ENCODE assay signal across 15 mouse cellular contexts in the genomic region with DNA sequence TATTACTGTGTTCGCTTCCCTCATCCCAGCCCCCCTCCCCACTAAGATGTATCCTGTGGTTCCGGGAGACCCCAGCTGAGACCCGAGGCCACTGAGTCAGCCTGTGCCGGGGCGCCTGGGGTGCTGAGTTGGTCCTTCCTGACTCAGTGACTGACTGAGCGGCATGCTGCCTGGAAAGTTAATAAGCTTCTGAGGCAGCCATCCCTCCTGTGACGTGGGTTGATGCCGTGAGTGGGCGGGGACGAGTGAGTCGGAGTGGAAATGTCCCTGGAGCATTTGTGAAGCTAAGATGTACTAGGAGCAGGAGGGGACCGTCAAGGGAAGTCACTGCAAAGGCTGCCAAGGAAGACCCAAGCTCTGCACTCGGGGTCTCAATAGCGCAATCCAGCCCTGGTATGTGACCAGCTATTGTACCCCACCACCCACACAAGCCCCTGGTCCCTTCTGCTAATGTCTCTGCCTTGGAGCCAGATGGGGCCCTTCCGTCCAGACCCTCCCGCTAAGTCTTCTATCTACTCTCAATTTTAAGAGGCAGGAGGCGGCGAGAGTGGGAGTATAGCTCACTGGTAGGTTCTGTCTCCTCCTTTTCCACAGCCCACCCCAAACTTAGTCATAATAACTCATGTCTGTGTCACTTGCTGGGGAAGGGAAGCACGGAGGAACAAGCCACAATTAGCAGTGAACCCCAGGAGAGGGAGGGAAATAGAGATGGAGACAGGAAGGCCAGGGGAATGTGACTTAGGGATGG. TPM values are rescaled to one million over a fixed set of nuclear protein-coding genes. Genes with fewer than 3 reads are reported as not detected.
DNase-seq lines count a peak whose midpoint lies in the region; ATAC-seq and TF ChIP-seq lines count a peak whose summit lies in the region.
"Had no signal": no experiment of that assay in that cellular context is flagged by ENCODE, and none has a peak within 500 bp of the region (broad histone marks: within the 10 kb centered on the region; RNA-seq: fewer than 3 reads in every experiment).

No protein-coding gene starts in this region.

- H3K27me3 ChIP-seq in testis, adult 2 months (ENCODE audit: control insufficient read depth, insufficient read depth, low read length): no peaks in the 10 kb centered on the region
- H3K27me3 ChIP-seq: heart, embryonic 15.5 days; Patski had no signal

- H3K36me3 ChIP-seq in testis, adult 2 months (ENCODE audit: control insufficient read depth, insufficient read depth, low read length): no peaks in the 10 kb centered on the region
- H3K36me3 ChIP-seq: embryonic facial prominence, embryonic 10.5 days; heart, embryonic 15.5 days; liver, embryonic 12.5 days had no signal

- TF ChIP-seq CTCF in testis, adult 2 months (IDR thresholded peaks at IDR 0.05; ENCODE audit: control insufficient read depth, insufficient read depth, insufficient replicate concordance, low read depth, low read length): 0 out of 2 replicates have a peak, but pooled peaks have one; percentile 5

- H3K4me3 ChIP-seq in testis, adult 2 months (ENCODE audit: control insufficient read depth, low read depth, low read length): peak overlapping the region; percentile 70
- H3K4me3 ChIP-seq: embryonic facial prominence, embryonic 10.5 days; heart, embryonic 15.5 days; liver, embryonic 12.5 days had no signal

- DNase-seq in testis, postnatal 14 days (ENCODE audit: low spot score): no peak
- peak; percentile 58 to 66 for DNase-seq in layer of hippocampus, adult 8-10 months (ENCODE audit: low spot score in 2 of 2)
- DNase-seq in left cerebral cortex, postnatal 36 days (ENCODE audit: low spot score in 2 of 2): peak; percentile 77 to 80
- no peak for DNase-seq in cerebellum, adult 11-12 months
- no peak for DNase-seq in retina, postnatal 1 day
- DNase-seq: cerebellum, postnatal 10 days; kidney, adult 18-20 months; thymus, adult 18-20 months had no signal

- H3K4me1 ChIP-seq in testis, adult 2 months (ENCODE audit: control insufficient read depth, insufficient read depth, low read length): peaks cover 6% of the 10 kb centered on the region
- H3K4me1 ChIP-seq: heart, embryonic 15.5 days; liver, embryonic 12.5 days had no signal

- no peak for ATAC-seq in CD4-positive, CD25-positive, alpha-beta regulatory T cell, adult 4 months
- ATAC-seq: liver, embryonic 12.5 days; Patski had no signal

- intact Hi-C loops in left cerebral cortex, postnatal 36 days (cut with DNase I): no loop called here

- TF ChIP-seq POLR2A in testis, adult 2 months (IDR thresholded peaks at IDR 0.05; ENCODE audit: control insufficient read depth, low read depth, low read length): no peak; the same call in 1 of the 2 replicates

- H3K27ac ChIP-seq in testis, adult 2 months (ENCODE audit: control insufficient read depth, insufficient read depth, low read depth, low read length): no peak overlapping the region
- H3K27ac ChIP-seq: embryonic facial prominence, embryonic 10.5 days; heart, embryonic 15.5 days; hindbrain, embryonic 14.5 days; liver, embryonic 12.5 days had no signal

RNA-seq across cellular contexts. Expression of a gene that starts 18.2 kb away (rescaled TPM):
- polyA plus RNA-seq in testis, adult 2 months (2012; rRNA removed): 0.37 and 0.71 TPM in 2 replicates
- 10 to 100 TPM; 19.3 to 25.1 (median 24.3) TPM for total RNA-seq in layer of hippocampus, adult 8-10 months (2022)
- 10 to 100 TPM; 21.6 to 23.8 TPM for total RNA-seq in left cerebral cortex, postnatal 36 days (2021)
- not detected for polyA plus RNA-seq in CD4-positive, CD25-positive, alpha-beta regulatory T cell, adult 4 months (2017; shearing (Covaris generic))
- polyA plus RNA-seq: liver, embryonic 12.5 days had no signal

RNA-seq across cellular contexts. Expression of a gene that starts 26.5 kb away (rescaled TPM):
- 26.8 and 30.2 TPM in 2 replicates for polyA plus RNA-seq in testis, adult 2 months (2012; rRNA removed)
- total RNA-seq in layer of hippocampus, adult 8-10 months (2022): 100 to 1,000 TPM in 1 of 4 experiments, 10 to 100 TPM in 3; 79.9 to 100 (median 95.9) TPM
- total RNA-seq in left cerebral cortex, postnatal 36 days (2021): 10 to 100 TPM; 56.9 to 79.7 TPM
- polyA plus RNA-seq in CD4-positive, CD25-positive, alpha-beta regulatory T cell, adult 4 months (2017; shearing (Covaris generic)): 10 to 100 TPM; 41.0 to 78.2 TPM

Comparison
In these comparisons a context has a peak if more than half of its experiments do, and no peak if none do; other contexts are left out.
1. DNase-seq: peak in layer of hippocampus, adult 8-10 months (2 of 2) and left cerebral cortex, postnatal 36 days (2 of 2); none in testis, postnatal 14 days (single experiment), cerebellum, adult 11-12 months (single experiment) and retina, postnatal 1 day (single experiment).